ENCODE assay signal across 15 mouse cellular contexts in genomic region chr14:11823701-11824095, GRCm38 (mm10).
DNase-seq lines count a peak whose midpoint lies in the region; ATAC-seq and TF ChIP-seq lines count a peak whose summit lies in the region.
"Had no signal": no experiment of that assay in that cellular context is flagged by ENCODE, and none has a peak within 500 bp of the region (broad histone marks: within the 10 kb centered on the region; RNA-seq: fewer than 3 reads in every experiment).

No protein-coding gene starts in this region.

- TF ChIP-seq CTCF in brain, embryonic 14.5 days (IDR thresholded peaks at IDR 0.05; ENCODE audit: borderline replicate concordance, extremely low read depth, insufficient read depth, insufficient read length) = no peak

- H3K27me3 ChIP-seq in intestine, embryonic 15.5 days (replicated peaks) = no peaks in the 10 kb centered on the region
- H3K27me3 ChIP-seq in intestine, embryonic 16.5 days (replicated peaks; ENCODE audit: control insufficient read depth, insufficient read depth, low read length) = no peaks in the 10 kb centered on the region
- H3K27me3 ChIP-seq: heart, embryonic 12.5 days; liver, embryonic 13.5 days; stomach, embryonic 15.5 days had no signal

- no peak overlapping the region for H3K4me3 ChIP-seq in intestine, embryonic 15.5 days (replicated peaks)
- no peak overlapping the region for H3K4me3 ChIP-seq in intestine, embryonic 16.5 days (ENCODE audit: low read length)
- H3K4me3 ChIP-seq: heart, embryonic 12.5 days; liver, embryonic 13.5 days; stomach, embryonic 15.5 days had no signal

- H3K27ac ChIP-seq in intestine, embryonic 15.5 days = no peak overlapping the region
- no peak overlapping the region for H3K27ac ChIP-seq in intestine, embryonic 16.5 days (ENCODE audit: low read length)
- H3K27ac ChIP-seq: liver, embryonic 13.5 days; stomach, embryonic 15.5 days had no signal

- no peaks in the 10 kb centered on the region for H3K4me1 ChIP-seq in intestine, embryonic 15.5 days (replicated peaks)
- peaks cover 11% of the 10 kb centered on the region; the same call in 1 of the 2 replicates for H3K4me1 ChIP-seq in intestine, embryonic 16.5 days (ENCODE audit: control insufficient read depth, insufficient read depth, low read length)
- H3K4me1 ChIP-seq: liver, embryonic 13.5 days; stomach, embryonic 15.5 days had no signal

- H3K4me2 ChIP-seq in intestine, embryonic 15.5 days (replicated peaks) = no peak overlapping the region
- H3K4me2 ChIP-seq in intestine, embryonic 16.5 days (ENCODE audit: low read depth, low read length) = no peak overlapping the region
- H3K4me2 ChIP-seq: heart, embryonic 12.5 days; liver, embryonic 13.5 days; stomach, embryonic 15.5 days had no signal

- WGBS in intestine, embryonic 15.5 days = 74% methylated on average over 6 of the region's 6 CpGs
- 65% methylated on average over 6 of the region's 6 CpGs for WGBS in intestine, embryonic 16.5 days

- no peaks in the 10 kb centered on the region for H3K9me3 ChIP-seq in intestine, embryonic 15.5 days
- H3K9me3 ChIP-seq in intestine, embryonic 16.5 days (ENCODE audit: control insufficient read depth, low read length) = no peaks in the 10 kb centered on the region
- H3K9me3 ChIP-seq: heart, embryonic 12.5 days; liver, embryonic 13.5 days; stomach, embryonic 15.5 days had no signal

- no peak overlapping the region for H3K9ac ChIP-seq in intestine, embryonic 15.5 days
- no peak overlapping the region for H3K9ac ChIP-seq in intestine, embryonic 16.5 days (ENCODE audit: low read depth, low read length)
- H3K9ac ChIP-seq: heart, embryonic 12.5 days; liver, embryonic 13.5 days; stomach, embryonic 15.5 days had no signal

- DNase-seq in cerebellum, postnatal 14 days = peak; percentile 43 to 59
- DNase-seq in brain, embryonic 14.5 days (ENCODE audit: low read depth) = peak; percentile 61
- DNase-seq in layer of hippocampus, postnatal 36 days = peak; percentile 31 to 37
- DNase-seq in kidney, adult 8-10 months = no peak
- no peak for DNase-seq in spleen, postnatal 36 days (ENCODE audit: low spot score in 2 of 2)
- DNase-seq: gastrocnemius, postnatal 36 days; heart, postnatal 4 days; liver, embryonic 13.5 days; thymus, postnatal 14 days had no signal

- no peaks in the 10 kb centered on the region for H3K36me3 ChIP-seq in intestine, embryonic 15.5 days
- no peaks in the 10 kb centered on the region for H3K36me3 ChIP-seq in intestine, embryonic 16.5 days (ENCODE audit: control insufficient read depth, insufficient read depth, low read length)
- H3K36me3 ChIP-seq: heart, embryonic 12.5 days; liver, embryonic 13.5 days; stomach, embryonic 15.5 days had no signal

- TF ChIP-seq POLR2A in brain, embryonic 14.5 days (IDR thresholded peaks at IDR 0.05; ENCODE audit: borderline replicate concordance, extremely low read depth, insufficient read depth, insufficient read length, poor library complexity, severe bottlenecking) = no peak

- no peak for ATAC-seq in cerebellum, adult (ENCODE audit: insufficient number of reproducible peaks, low FRiP score, low TSS enrichment)
- ATAC-seq in intestine, embryonic 15.5 days = 0 out of 2 replicates have a peak, but pooled peaks have one; percentile 15
- ATAC-seq in intestine, embryonic 16.5 days = no peak
- ATAC-seq: lung, postnatal 0 days had no signal

Comparison
In these comparisons a context has a peak if more than half of its experiments do, and no peak if none do; other contexts are left out.
1. DNase-seq: peak in cerebellum, postnatal 14 days (2 of 2), brain, embryonic 14.5 days (single experiment) and layer of hippocampus, postnatal 36 days (2 of 2); none in kidney, adult 8-10 months (0 of 2) and spleen, postnatal 36 days (0 of 2).